Mouse (Mus musculus): ENCODE measurements around the gene Zfp654.

The Zfp654 gene

GRCm38 (mm10) chr16:64852891-64853290 is 1.4 kb upstream of the Zfp654 start:
- in situ Hi-C loops (cut with MboI, MseI), result no loop called here

- in situ Hi-C loops (cut with MboI, MseI), result no loop called here
Observed at GRCm38 (mm10) chr16:64852441-64852871, 1.0 kb upstream of the Zfp654 start.

GRCm38 (mm10) chr16:64851085-64851562 is 328 bp downstream of the Zfp654 start:
- in situ Hi-C loops (cut with MboI, MseI), result no loop called here

- in situ Hi-C loops (cut with MboI, MseI), result no loop called here
Observed at GRCm38 (mm10) chr16:64850287-64851084, 966 bp downstream of the Zfp654 start.

- in situ Hi-C loops (cut with MboI, MseI), result no loop called here
Observed at GRCm38 (mm10) chr16:64845947-64846346, 5.5 kb downstream of the Zfp654 start.

GRCm38 (mm10) chr16:64842374-64842729 is 9.1 kb downstream of the Zfp654 start:
- in situ Hi-C loops (cut with MboI, MseI), result no loop called here

GRCm38 (mm10) chr16:64841481-64842373 is 9.7 kb downstream of the Zfp654 start:
- in situ Hi-C loops (cut with MboI, MseI), result no loop called here

GRCm38 (mm10) chr16:64836709-64837108 is 14.7 kb downstream of the Zfp654 start:
- in situ Hi-C loops (cut with MboI, MseI), result no loop called here

GRCm38 (mm10) chr16:64835996-64836545 is 15.4 kb downstream of the Zfp654 start:
- in situ Hi-C loops (cut with MboI, MseI), result no loop called here

GRCm38 (mm10) chr16:64830291-64830690 is 21.2 kb downstream of the Zfp654 start:
- in situ Hi-C loops (cut with MboI, MseI), result no loop called here

- in situ Hi-C loops (cut with MboI, MseI), result no loop called here
Observed at GRCm38 (mm10) chr16:64824474-64824873, 27.0 kb downstream of the Zfp654 start.

GRCm38 (mm10) chr16:64823890-64824289 is 27.6 kb downstream of the Zfp654 start:
- in situ Hi-C loops (cut with MboI, MseI), result no loop called here

- in situ Hi-C loops (cut with MboI, MseI), result no loop called here
Observed at GRCm38 (mm10) chr16:64817094-64817765, 34.2 kb downstream of the Zfp654 start.

- in situ Hi-C loops (cut with MboI, MseI), result no loop called here
Observed at GRCm38 (mm10) chr16:64803041-64803440, 48.4 kb downstream of the Zfp654 start.

- in situ Hi-C loops (cut with MboI, MseI), result no loop called here
Observed at GRCm38 (mm10) chr16:64801638-64802037, 49.8 kb downstream of the Zfp654 start.

GRCm38 (mm10) chr16:64800393-64800792 is 51.1 kb downstream of the Zfp654 start:
- in situ Hi-C loops (cut with MboI, MseI), result no loop called here

- in situ Hi-C loops (cut with MboI, MseI), result no loop called here
Observed at GRCm38 (mm10) chr16:64794802-64795201, 56.6 kb downstream of the Zfp654 start.

GRCm38 (mm10) chr16:64789706-64790105 is 61.7 kb downstream of the Zfp654 start:
- in situ Hi-C loops (cut with MboI, MseI), result no loop called here

- in situ Hi-C loops (cut with MboI, MseI), result no loop called here
Observed at GRCm38 (mm10) chr16:64775516-64775915, 75.9 kb downstream of the Zfp654 start.

GRCm38 (mm10) chr16:64771431-64771818 is 80.0 kb downstream of the Zfp654 start:
- in situ Hi-C loops (cut with MboI, MseI), result no loop called here
